ENCODE assay signal across 8 mouse cellular contexts in the genomic region with DNA sequence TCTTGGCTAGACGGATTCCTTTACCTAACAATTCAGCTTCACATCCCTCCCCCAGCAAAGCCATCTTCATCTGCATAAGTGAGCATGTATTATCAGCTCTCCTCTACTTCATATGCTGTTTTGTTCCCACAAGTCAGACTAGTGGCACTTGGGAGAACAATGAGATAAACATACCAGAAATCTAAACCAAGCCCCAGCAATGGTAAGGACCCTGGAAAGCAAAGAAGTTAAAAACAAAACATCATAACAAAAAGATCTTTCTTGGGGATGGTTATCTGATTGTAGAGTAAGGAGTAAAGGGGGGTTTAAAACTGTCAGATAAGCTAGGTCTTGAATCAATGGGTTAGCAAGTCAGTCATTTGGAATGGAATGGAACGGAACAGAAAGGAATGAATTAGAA. TPM values are rescaled to one million over a fixed set of nuclear protein-coding genes. Genes with fewer than 3 reads are reported as not detected.
DNase-seq lines count a peak whose midpoint lies in the region; ATAC-seq and TF ChIP-seq lines count a peak whose summit lies in the region.

No protein-coding gene starts in this region.

- ATAC-seq in heart, embryonic 13.5 days (ENCODE audit: extremely low read depth, insufficient number of reproducible peaks, low FRiP score, low TSS enrichment), result no peak
- ATAC-seq in forebrain, embryonic 13.5 days, result no peak
- no peak for ATAC-seq in liver, embryonic 15.5 days (ENCODE audit: insufficient read depth)

- no peak for TF ChIP-seq EP300 in ES-Bruce4 (IDR thresholded peaks at IDR 0.05; ENCODE audit: insufficient read depth, low read depth, low read length)

- H3K9ac ChIP-seq in heart, embryonic 13.5 days, result peak overlapping the region; percentile 98
- H3K9ac ChIP-seq in ES-Bruce4 (ENCODE audit: low read depth, poor library complexity, severe bottlenecking), result peak overlapping the region; percentile 77
- peak overlapping the region; percentile 98 for H3K9ac ChIP-seq in forebrain, embryonic 13.5 days
- peak overlapping the region; percentile 91 for H3K9ac ChIP-seq in liver, embryonic 15.5 days

- H3K27me3 ChIP-seq in heart, embryonic 13.5 days (replicated peaks), result no peaks in the 10 kb centered on the region
- H3K27me3 ChIP-seq in ES-Bruce4 (ENCODE audit: control insufficient read depth, insufficient read depth, low read length, poor library complexity, severe bottlenecking), result no peaks in the 10 kb centered on the region
- H3K27me3 ChIP-seq in forebrain, embryonic 13.5 days, result no peaks in the 10 kb centered on the region
- H3K27me3 ChIP-seq in liver, embryonic 15.5 days, result no peaks in the 10 kb centered on the region

- peak overlapping the region; percentile 83 for H3K4me2 ChIP-seq in heart, embryonic 13.5 days
- H3K4me2 ChIP-seq in forebrain, embryonic 13.5 days, result peak overlapping the region; percentile 71
- H3K4me2 ChIP-seq in liver, embryonic 15.5 days, result peak overlapping the region; percentile 90

- peak overlapping the region; percentile 87; the same call in 1 of the 2 replicates for H3K27ac ChIP-seq in heart, embryonic 13.5 days (replicated peaks)
- no peak overlapping the region for H3K27ac ChIP-seq in ES-Bruce4 (ENCODE audit: insufficient read depth, low read length)
- H3K27ac ChIP-seq in forebrain, embryonic 13.5 days, result peak overlapping the region; percentile 20; the same call in 1 of the 2 replicates
- H3K27ac ChIP-seq in liver, embryonic 15.5 days (replicated peaks), result no peak overlapping the region

- 17% methylated on average over 2 of the region's 2 CpGs for WGBS in heart, embryonic 13.5 days
- 8% methylated on average over 2 of the region's 2 CpGs for WGBS in forebrain, embryonic 13.5 days
- 27% methylated on average over 2 of the region's 2 CpGs for WGBS in liver, embryonic 15.5 days (ENCODE audit: insufficient replicate concordance)

- no peak for DNase-seq in heart, adult 18-20 months
- no peak for DNase-seq in ovary, postnatal 14 days (ENCODE audit: low spot score)
- DNase-seq in frontal cortex, postnatal 25 days (ENCODE audit: low spot score in 2 of 2), result no peak
- DNase-seq in thymus, postnatal 0 days (ENCODE audit: low spot score), result no peak

- H3K9me3 ChIP-seq in heart, embryonic 13.5 days, result no peaks in the 10 kb centered on the region
- H3K9me3 ChIP-seq in ES-Bruce4 (replicated peaks; ENCODE audit: control insufficient read depth, insufficient read depth, low read length, poor library complexity, severe bottlenecking), result no peaks in the 10 kb centered on the region
- no peaks in the 10 kb centered on the region for H3K9me3 ChIP-seq in forebrain, embryonic 13.5 days (replicated peaks)
- H3K9me3 ChIP-seq in liver, embryonic 15.5 days (replicated peaks), result no peaks in the 10 kb centered on the region

- H3K4me1 ChIP-seq in heart, embryonic 13.5 days, result peaks cover 15% of the 10 kb centered on the region
- no peaks in the 10 kb centered on the region for H3K4me1 ChIP-seq in ES-Bruce4 (ENCODE audit: control insufficient read depth, insufficient read depth, low read length)
- H3K4me1 ChIP-seq in forebrain, embryonic 13.5 days, result peaks cover 27% of the 10 kb centered on the region
- peaks cover 21% of the 10 kb centered on the region for H3K4me1 ChIP-seq in liver, embryonic 15.5 days (replicated peaks)

- TF ChIP-seq POLR2A in ES-Bruce4 (IDR thresholded peaks at IDR 0.05; ENCODE audit: insufficient read depth, low read length), result no peak

- TF ChIP-seq CTCF in ES-Bruce4 (IDR thresholded peaks at IDR 0.05; ENCODE audit: low read depth, low read length), result no peak

- peak overlapping the region; percentile 94 for H3K4me3 ChIP-seq in heart, embryonic 13.5 days
- H3K4me3 ChIP-seq in ES-Bruce4 (ENCODE audit: low read depth, low read length), result peak overlapping the region; percentile 82
- H3K4me3 ChIP-seq in forebrain, embryonic 13.5 days, result peak overlapping the region; percentile 93
- peak overlapping the region; percentile 87 for H3K4me3 ChIP-seq in liver, embryonic 15.5 days (replicated peaks)

- H3K36me3 ChIP-seq in heart, embryonic 13.5 days, result peaks cover 8% of the 10 kb centered on the region; the same call in 1 of the 2 replicates
- no peaks in the 10 kb centered on the region for H3K36me3 ChIP-seq in ES-Bruce4 (ENCODE audit: control insufficient read depth, insufficient read depth, low read length, poor library complexity, severe bottlenecking)
- peaks cover 14% of the 10 kb centered on the region for H3K36me3 ChIP-seq in forebrain, embryonic 13.5 days (ENCODE audit: poor library complexity, severe bottlenecking)
- no peaks in the 10 kb centered on the region for H3K36me3 ChIP-seq in liver, embryonic 15.5 days (replicated peaks)

RNA-seq across cellular contexts. Expression of gene Flywch1, which starts 0.9 kb away (rescaled TPM):
- polyA plus RNA-seq in heart, embryonic 13.5 days (2015; fragmentation: Nextera tagmentation; extraction: Ambion mirVana), result 52.1 and 54.1 TPM in 2 replicates
- total RNA-seq in heart, adult 18-20 months (2021), result 10 to 100 TPM; 38.1 to 40.7 TPM
- polyA plus RNA-seq in ES-Bruce4 (2011; ENCODE audit: insufficient read depth, insufficient read length, low read depth, missing spikeins), result 32.9 and 34.2 TPM in 2 replicates
- polyA plus RNA-seq in forebrain, embryonic 13.5 days (2015; fragmentation: Nextera tagmentation; extraction: Ambion mirVana), result 165 and 176 TPM in 2 replicates
- 9.4 and 12.1 TPM in 2 replicates for polyA plus RNA-seq in liver, embryonic 15.5 days (2015; fragmentation: Nextera tagmentation; extraction: Ambion mirVana)
- polyA plus RNA-seq in thymus, postnatal 0 days (2015; fragmentation: Nextera tagmentation; extraction: Ambion mirVana), result 37.7 and 41.0 TPM in 2 replicates

RNA-seq across cellular contexts. Expression of gene Flywch2, which starts 15.4 kb away (rescaled TPM):
- polyA plus RNA-seq in heart, embryonic 13.5 days (2015; fragmentation: Nextera tagmentation; extraction: Ambion mirVana), result 5.8 and 7.4 TPM in 2 replicates
- under 1 TPM in 1 of 2 experiments, not detected in 1; 0.55 TPM for total RNA-seq in heart, adult 18-20 months (2021)
- polyA plus RNA-seq in ES-Bruce4 (2011; ENCODE audit: insufficient read depth, insufficient read length, low read depth, missing spikeins), result 10.7 and 13.1 TPM in 2 replicates
- 34.3 and 40.1 TPM in 2 replicates for polyA plus RNA-seq in forebrain, embryonic 13.5 days (2015; fragmentation: Nextera tagmentation; extraction: Ambion mirVana)
- polyA plus RNA-seq in liver, embryonic 15.5 days (2015; fragmentation: Nextera tagmentation; extraction: Ambion mirVana), result 0.93 and 0.94 TPM in 2 replicates
- polyA plus RNA-seq in thymus, postnatal 0 days (2015; fragmentation: Nextera tagmentation; extraction: Ambion mirVana), result 13.4 and 14.6 TPM in 2 replicates

RNA-seq across cellular contexts. Expression of gene Srrm2, which starts 19.8 kb away (rescaled TPM):
- 319 and 327 TPM in 2 replicates for polyA plus RNA-seq in heart, embryonic 13.5 days (2015; fragmentation: Nextera tagmentation; extraction: Ambion mirVana)
- 100 to 1,000 TPM; 125 to 153 TPM for total RNA-seq in heart, adult 18-20 months (2021)
- 552 and 560 TPM in 2 replicates for polyA plus RNA-seq in ES-Bruce4 (2011; ENCODE audit: insufficient read depth, insufficient read length, low read depth, missing spikeins)
- polyA plus RNA-seq in forebrain, embryonic 13.5 days (2015; fragmentation: Nextera tagmentation; extraction: Ambion mirVana), result 605 and 611 TPM in 2 replicates
- 167 and 170 TPM in 2 replicates for polyA plus RNA-seq in liver, embryonic 15.5 days (2015; fragmentation: Nextera tagmentation; extraction: Ambion mirVana)
- 318 and 508 TPM in 2 replicates for polyA plus RNA-seq in thymus, postnatal 0 days (2015; fragmentation: Nextera tagmentation; extraction: Ambion mirVana)

RNA-seq across cellular contexts. Expression of gene Kremen2, which starts 24.9 kb away (rescaled TPM):
- 0.09 and 0.32 TPM in 2 replicates for polyA plus RNA-seq in heart, embryonic 13.5 days (2015; fragmentation: Nextera tagmentation; extraction: Ambion mirVana)
- under 1 TPM; 0.15 to 0.18 TPM for total RNA-seq in heart, adult 18-20 months (2021)
- polyA plus RNA-seq in ES-Bruce4 (2011; ENCODE audit: insufficient read depth, insufficient read length, low read depth, missing spikeins), result 0.57 and 1.4 TPM in 2 replicates
- polyA plus RNA-seq in forebrain, embryonic 13.5 days (2015; fragmentation: Nextera tagmentation; extraction: Ambion mirVana), result 0.24 and 0.37 TPM in 2 replicates
- polyA plus RNA-seq in liver, embryonic 15.5 days (2015; fragmentation: Nextera tagmentation; extraction: Ambion mirVana), result not detected in 2 replicates
- polyA plus RNA-seq in thymus, postnatal 0 days (2015; fragmentation: Nextera tagmentation; extraction: Ambion mirVana), result 7.2 and 7.3 TPM in 2 replicates

RNA-seq across cellular contexts. Expression of gene Paqr4, which starts 29.8 kb away (rescaled TPM):
- polyA plus RNA-seq in heart, embryonic 13.5 days (2015; fragmentation: Nextera tagmentation; extraction: Ambion mirVana), result 12.3 and 12.6 TPM in 2 replicates
- 10 to 100 TPM; 22.9 to 29.2 TPM for total RNA-seq in heart, adult 18-20 months (2021)
- 2.4 and 2.7 TPM in 2 replicates for polyA plus RNA-seq in ES-Bruce4 (2011; ENCODE audit: insufficient read depth, insufficient read length, low read depth, missing spikeins)
- polyA plus RNA-seq in forebrain, embryonic 13.5 days (2015; fragmentation: Nextera tagmentation; extraction: Ambion mirVana), result 29.8 and 32.7 TPM in 2 replicates
- polyA plus RNA-seq in liver, embryonic 15.5 days (2015; fragmentation: Nextera tagmentation; extraction: Ambion mirVana), result 7.9 and 8.0 TPM in 2 replicates
- 6.1 and 7.6 TPM in 2 replicates for polyA plus RNA-seq in thymus, postnatal 0 days (2015; fragmentation: Nextera tagmentation; extraction: Ambion mirVana)

Comparison
In these comparisons a context has a peak if more than half of its experiments do, and no peak if none do; other contexts are left out.
1. H3K27ac ChIP-seq: peak in heart, embryonic 13.5 days (single experiment) and forebrain, embryonic 13.5 days (single experiment); none in ES-Bruce4 (single experiment) and liver, embryonic 15.5 days (single experiment).
2. Peak in every context shown above with its lines, with median percentiles within 50 percentile points of each other: H3K4me2 ChIP-seq, H3K4me3 ChIP-seq and H3K9ac ChIP-seq.